Mouse (Mus musculus): Measurements from ENCODE around the gene Olfr599.
"Not testable (repeated sequence)": the region's sequence is repeated elsewhere in the genome, so short reads cannot be mapped to it uniquely, and the experiment has no call there.

GRCm38 (mm10) chr7:103316015-103316414, 19.7 kb upstream of the Olfr599 start, which contains the start of gene Olfr597:
- TF ChIP-seq CTCF, EP300 (IDR thresholded peaks at IDR 0.05; ENCODE audit: low read depth): not testable (repeated sequence)

Measured in heart, postnatal 0 days (tissue).